Mouse (Mus musculus) kidney, adult 2 months (tissue): ENCODE measurements around the gene Trim44.

ENCODE experiments used
- CTCF ChIP-seq: fragments of 200-500 bp; conservative IDR thresholded peaks from 2 replicates; pipeline ENCODE4 v1.5.1; 2011; ENCODE audit warnings: low read depth, mild to moderate bottlenecking, control low read depth, low read length, moderate library complexity, mixed read lengths; ENCODE audit not compliant: insufficient read depth, insufficient read length
- POLR2A ChIP-seq: fragments of 200-500 bp; IDR thresholded peaks from one replicate; pipeline ENCODE4 v1.6.1; 2011; ENCODE audit warnings: low read depth, low read length, control low read depth

DNA sequence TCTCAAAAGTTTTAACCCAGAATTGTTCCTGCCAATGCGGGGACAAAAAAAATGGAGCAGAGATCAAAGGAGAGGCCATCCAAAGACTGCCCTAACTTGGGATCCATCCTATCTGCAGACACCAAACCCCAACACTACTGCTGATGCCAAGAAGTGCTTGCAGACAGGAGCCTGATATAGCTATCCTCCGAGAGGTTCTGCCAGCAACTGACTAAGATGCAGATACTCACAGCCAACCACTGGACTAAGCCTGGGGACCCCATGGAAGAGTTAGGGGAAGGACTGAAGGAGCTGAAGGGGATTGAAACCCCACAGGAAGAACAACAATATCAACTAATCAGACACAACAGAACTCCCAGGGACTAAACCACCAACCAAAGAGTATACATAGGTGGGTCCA is 30.3 kb downstream of the Trim44 start:
- no peak for TF ChIP-seq CTCF
- no peak for TF ChIP-seq POLR2A
